Mouse (Mus musculus): ENCODE data around the gene Gbp6.
"Not testable (repeated sequence)": the region's sequence is repeated elsewhere in the genome, so short reads cannot be mapped to it uniquely, and the experiment has no call there.

- TF ChIP-seq CTCF, EP300 (IDR thresholded peaks at IDR 0.05; ENCODE audit: low read depth): not testable (repeated sequence)
Observed at GRCm38 (mm10) chr5:105290921-105291320, 2.6 kb downstream of the Gbp6 start.

All from liver, embryonic 14.5 days (tissue).